Mouse (Mus musculus) limb, embryonic 13.5 days (tissue): ENCODE measurements around the gene Cct4. TPM values are rescaled to one million over a fixed set of nuclear protein-coding genes. Genes with fewer than 3 reads are reported as not detected.

ENCODE experiments used
- ATAC-seq: fragments of 200-750 bp; cut with Nextera tagmentation; 2 replicates; pipeline ENCODE4 v1.8.0; 2017; ENCODE audit warnings: low read depth, moderate number of reproducible peaks, moderate TSS enrichment; ENCODE audit not compliant: low FRiP score
- H3K27ac ChIP-seq: fragments of 300-500 bp; sonication (generic); 2 replicates; pipeline ENCODE4 v1.5.1; 2015; ENCODE audit warnings: inconsistent platforms, mild to moderate bottlenecking, moderate library complexity
- H3K27me3 ChIP-seq: fragments of 300-500 bp; sonication (generic); 2 replicates; pipeline ENCODE4 v1.6.1; 2015; ENCODE audit warnings: mild to moderate bottlenecking, inconsistent platforms
- H3K36me3 ChIP-seq: fragments of 300-500 bp; sonication (generic); 2 replicates; pipeline ENCODE4 v1.6.1; 2015; ENCODE audit warnings: inconsistent platforms, mild to moderate bottlenecking, moderate library complexity
- H3K4me1 ChIP-seq: fragments of 300-500 bp; sonication (generic); 2 replicates; pipeline ENCODE4 v1.6.1; 2015; ENCODE audit warnings: inconsistent platforms
- H3K4me2 ChIP-seq: fragments of 300-500 bp; sonication (generic); replicated peaks from 2 replicates; pipeline ENCODE4 v1.6.1; 2015; ENCODE audit warnings: inconsistent platforms, mild to moderate bottlenecking, moderate library complexity
- H3K4me3 ChIP-seq: fragments of 300-500 bp; sonication (generic); 2 replicates; pipeline ENCODE4 v1.5.1; 2015; ENCODE audit warnings: moderate library complexity, mild to moderate bottlenecking, inconsistent platforms
- H3K9ac ChIP-seq: fragments of 300-500 bp; sonication (generic); 2 replicates; pipeline ENCODE4 v1.6.1; 2015; ENCODE audit warnings: mild to moderate bottlenecking, inconsistent platforms
- H3K9me3 ChIP-seq: fragments of 300-500 bp; sonication (generic); 2 replicates; pipeline ENCODE4 v1.6.1; 2016; ENCODE audit warnings: inconsistent platforms
- WGBS: fragments of 180-500 bp; shearing (Covaris S2); methylation state at CpG from one replicate; pipeline ENCODE4 v1.1.7; 2015; 5-methylcytosine and 5-hydroxymethylcytosine counted together
- polyA plus RNA-seq: library from polyadenylated mRNA; unstranded; fragments of >200 nt; fragmentation: Nextera tagmentation; extraction: Ambion mirVana; gene quantifications from 2 replicates; pipeline ENCODE4 v1.2.1, GENCODE M21; 2015

The Cct4 gene
- polyA plus RNA-seq, 1 experiment from 2014 or later = 295 TPM

- Histone ChIP-seq H3K27ac (peak within 1 kb of the TSS; percentile 15; the same call in 1 of the 2 replicates), H3K27me3 (no peaks in the 10 kb centered on the region), H3K9ac (peak within 1 kb of the TSS; percentile 73), H3K9me3 (peaks cover 47% of the 10 kb centered on the region), H3K4me1 (peaks cover 23% of the 10 kb centered on the region), H3K4me3 (peak within 1 kb of the TSS; percentile 58), H3K4me2 (peak within 1 kb of the TSS; percentile 71), H3K36me3 (peaks cover 60% of the 10 kb centered on the region)
- peak; percentile 78 for ATAC-seq
- 46% methylated on average over 56 of the region's 56 CpGs for WGBS
Measured at GRCm38 (mm10) chr11:22971835-22972709, 18.2 kb upstream of the Cct4 start, which contains the start of gene Zrsr1. Zrsr1 (plus strand) TSS chr11:22972005.

- peaks cover 62% of the 10 kb centered on the region for H3K36me3 ChIP-seq
- peak overlapping the region; percentile 58 for H3K4me3 ChIP-seq
- H3K9me3 ChIP-seq = peaks cover 39% of the 10 kb centered on the region
- peaks cover 23% of the 10 kb centered on the region for H3K4me1 ChIP-seq
- WGBS = 54% methylated on average over 45 of the region's 46 CpGs
- peak overlapping the region; percentile 15; the same call in 1 of the 2 replicates for H3K27ac ChIP-seq
- no peaks in the 10 kb centered on the region for H3K27me3 ChIP-seq
- H3K4me2 ChIP-seq = peak overlapping the region; percentile 71
- peak overlapping the region; percentile 73 for H3K9ac ChIP-seq
- peak; percentile 71 for ATAC-seq
Measured at GRCm38 (mm10) chr11:22972746-22973526, 17.4 kb upstream of the Cct4 start.

GRCm38 (mm10) chr11:22973599-22973998 lies 16.7 kb upstream of the Cct4 start:
- Histone ChIP-seq H3K4me3 (peak overlapping the region; percentile 58), H3K4me2 (peak overlapping the region; percentile 63), H3K4me1 (peaks cover 23% of the 10 kb centered on the region), H3K9me3 (peaks cover 36% of the 10 kb centered on the region), H3K9ac (peak overlapping the region; percentile 67), H3K36me3 (peaks cover 64% of the 10 kb centered on the region), H3K27me3 (no peaks in the 10 kb centered on the region), H3K27ac (no peak overlapping the region; the same call in 1 of the 2 replicates)
- WGBS = 48% methylated on average over 14 of the region's 14 CpGs
- no peak for ATAC-seq

DNA sequence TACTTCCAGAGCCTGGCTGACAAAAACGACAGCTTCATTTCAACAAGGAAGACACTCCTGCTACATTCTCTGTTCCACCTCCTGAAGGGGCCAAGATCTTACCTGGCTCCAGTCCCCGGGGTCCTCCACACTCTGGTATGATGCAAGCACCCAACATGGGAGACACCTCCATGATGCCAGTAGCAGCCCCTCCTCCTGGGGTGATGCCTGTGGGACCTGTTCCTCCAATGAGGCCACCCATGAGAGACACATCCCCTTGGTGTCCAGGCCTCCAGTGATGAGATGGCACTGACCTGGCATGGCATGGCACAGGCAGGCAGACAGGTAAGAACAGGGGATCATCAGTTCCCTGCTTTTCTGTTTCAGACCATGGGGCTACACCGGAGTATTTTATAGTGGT lies 12.1 kb upstream of the Cct4 start:
- Histone ChIP-seq H3K9ac (no peak overlapping the region), H3K4me3 (no peak overlapping the region), H3K9me3 (peaks cover 10% of the 10 kb centered on the region), H3K27ac (no peak overlapping the region), H3K27me3 (no peaks in the 10 kb centered on the region), H3K36me3 (peaks cover 50% of the 10 kb centered on the region), H3K4me1 (peaks cover 40% of the 10 kb centered on the region), H3K4me2 (no peak overlapping the region)
- 91% methylated on average over 3 of the region's 3 CpGs for WGBS
- ATAC-seq = no peak

GRCm38 (mm10) chr11:22978711-22979110 lies 11.6 kb upstream of the Cct4 start:
- Histone ChIP-seq H3K27me3 (no peaks in the 10 kb centered on the region), H3K9ac (no peak overlapping the region), H3K4me3 (no peak overlapping the region), H3K36me3 (peaks cover 45% of the 10 kb centered on the region), H3K4me1 (peaks cover 40% of the 10 kb centered on the region), H3K4me2 (no peak overlapping the region), H3K9me3 (peaks cover 5% of the 10 kb centered on the region), H3K27ac (no peak overlapping the region)
- no peak for ATAC-seq
- 69% methylated on average over 1 of the region's 1 CpGs for WGBS

DNA sequence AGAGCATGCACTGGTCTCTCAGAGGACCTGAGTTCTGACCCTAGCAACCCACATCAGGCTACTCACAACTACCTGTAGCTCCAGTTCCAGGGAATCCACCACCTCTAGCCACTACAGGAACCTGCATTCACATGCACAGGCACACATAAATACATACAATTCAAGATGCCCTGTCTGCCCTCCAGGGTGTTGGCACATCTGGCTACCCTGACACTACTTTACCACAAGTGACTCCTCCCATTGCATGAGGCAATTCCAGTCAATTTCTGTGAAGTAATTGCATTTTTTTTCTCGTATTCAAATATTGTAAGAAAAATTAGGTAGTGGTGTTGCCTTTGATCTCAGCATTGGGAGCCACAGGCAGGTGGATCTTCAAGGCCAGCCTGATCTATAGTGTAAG lies 11.1 kb upstream of the Cct4 start:
- 77% methylated on average over 1 of the region's 1 CpGs for WGBS
- ATAC-seq = no peak
- H3K27ac ChIP-seq = no peak overlapping the region
- H3K4me3 ChIP-seq = no peak overlapping the region
- H3K27me3 ChIP-seq = no peaks in the 10 kb centered on the region
- peaks cover 40% of the 10 kb centered on the region for H3K36me3 ChIP-seq
- H3K4me1 ChIP-seq = peaks cover 34% of the 10 kb centered on the region
- peaks cover under 1% of the 10 kb centered on the region; the same call in 1 of the 2 replicates for H3K9me3 ChIP-seq
- no peak overlapping the region for H3K4me2 ChIP-seq
- H3K9ac ChIP-seq = no peak overlapping the region

GRCm38 (mm10) chr11:22981041-22981440 lies 9.3 kb upstream of the Cct4 start:
- H3K36me3 ChIP-seq = peaks cover 32% of the 10 kb centered on the region
- H3K4me3 ChIP-seq = peak overlapping the region; percentile 69
- WGBS = 44% methylated on average over 4 of the region's 4 CpGs
- H3K27ac ChIP-seq = peak overlapping the region; percentile 96; the same call in 1 of the 2 replicates
- no peak for ATAC-seq
- H3K27me3 ChIP-seq = no peaks in the 10 kb centered on the region
- H3K9ac ChIP-seq = peak overlapping the region; percentile 84
- no peaks in the 10 kb centered on the region for H3K9me3 ChIP-seq
- peaks cover 23% of the 10 kb centered on the region for H3K4me1 ChIP-seq
- H3K4me2 ChIP-seq = peak overlapping the region; percentile 81

GRCm38 (mm10) chr11:22981543-22981950 lies 8.8 kb upstream of the Cct4 start:
- peak overlapping the region; percentile 69 for H3K4me3 ChIP-seq
- H3K4me2 ChIP-seq = peak overlapping the region; percentile 81
- WGBS = 2% methylated on average over 12 of the region's 12 CpGs
- H3K9ac ChIP-seq = peak overlapping the region; percentile 84
- peaks cover 27% of the 10 kb centered on the region for H3K36me3 ChIP-seq
- peak; percentile 14; the same call in 1 of the 2 replicates for ATAC-seq
- no peaks in the 10 kb centered on the region for H3K9me3 ChIP-seq
- H3K4me1 ChIP-seq = peaks cover 20% of the 10 kb centered on the region
- H3K27ac ChIP-seq = peak overlapping the region; percentile 96
- no peaks in the 10 kb centered on the region for H3K27me3 ChIP-seq

- Histone ChIP-seq H3K36me3 (peaks cover 21% of the 10 kb centered on the region), H3K9ac (peak within 1 kb of the TSS; percentile 84), H3K9me3 (no peaks in the 10 kb centered on the region), H3K4me1 (peaks cover 17% of the 10 kb centered on the region), H3K27ac (peak within 1 kb of the TSS; percentile 96), H3K4me3 (peak within 1 kb of the TSS; percentile 69), H3K4me2 (peak within 1 kb of the TSS; percentile 81), H3K27me3 (no peaks in the 10 kb centered on the region)
- WGBS = 3% methylated on average over 41 of the region's 42 CpGs
- peak; percentile 94 for ATAC-seq
Measured at GRCm38 (mm10) chr11:22981984-22982757, 8.1 kb upstream of the Cct4 start, which contains the start of the genes Gm28048 and Commd1. Gm28048 (minus strand) TSS chr11:22982090. Commd1 (minus strand) TSS chr11:22982382.

- no peak overlapping the region for H3K4me3 ChIP-seq
Measured at GRCm38 (mm10) chr11:22982846-22983245, 7.5 kb upstream of the Cct4 start.

GRCm38 (mm10) chr11:22985510-22985909 lies 4.8 kb upstream of the Cct4 start:
- H3K4me2 ChIP-seq = no peak overlapping the region
- H3K4me1 ChIP-seq = peaks cover 10% of the 10 kb centered on the region
- WGBS = 81% methylated on average over 3 of the region's 3 CpGs

More at GRCm38 (mm10) chr11:22982846-22983245, 7.5 kb upstream of the Cct4 start:
- WGBS = 75% methylated on average over 6 of the region's 6 CpGs
- H3K4me2 ChIP-seq = no peak overlapping the region; the same call in 1 of the 2 replicates
- peaks cover 14% of the 10 kb centered on the region for H3K36me3 ChIP-seq
- ATAC-seq = no peak
- H3K9me3 ChIP-seq = no peaks in the 10 kb centered on the region
- no peak overlapping the region for H3K9ac ChIP-seq
- H3K27me3 ChIP-seq = no peaks in the 10 kb centered on the region
- peaks cover 17% of the 10 kb centered on the region for H3K4me1 ChIP-seq
- no peak overlapping the region for H3K27ac ChIP-seq

More at GRCm38 (mm10) chr11:22985510-22985909, 4.8 kb upstream of the Cct4 start:
- Histone ChIP-seq H3K9me3 (no peaks in the 10 kb centered on the region), H3K36me3 (no peaks in the 10 kb centered on the region), H3K4me3 (no peak overlapping the region), H3K27me3 (no peaks in the 10 kb centered on the region), H3K27ac (no peak overlapping the region), H3K9ac (no peak overlapping the region)
- ATAC-seq = no peak
